Comparison of ENCODE assay signal across 12 mouse cellular contexts in the genomic region with DNA sequence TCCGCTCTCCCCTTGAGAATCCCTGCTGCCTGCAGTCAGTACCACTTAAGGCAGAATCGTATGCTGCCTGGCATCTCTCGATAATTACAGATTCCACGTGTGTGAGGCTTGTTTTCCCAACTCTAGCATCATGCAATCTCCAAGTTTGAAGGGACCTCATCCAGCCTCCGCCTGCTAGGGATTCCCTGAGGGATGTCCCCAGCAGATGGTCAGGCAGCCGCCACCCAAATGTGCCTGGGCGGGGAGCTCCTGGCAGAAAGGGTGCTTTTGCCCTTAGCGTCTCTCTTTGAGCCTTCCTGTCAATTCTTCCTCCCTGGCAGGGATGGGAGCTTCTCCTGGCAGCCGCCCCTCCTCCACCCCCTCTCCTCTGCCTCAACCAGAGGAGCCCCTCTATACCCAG. TPM values are rescaled to one million over a fixed set of nuclear protein-coding genes. Genes with fewer than 3 reads are reported as not detected.
DNase-seq lines count a peak whose midpoint lies in the region; ATAC-seq and TF ChIP-seq lines count a peak whose summit lies in the region.
"Had no signal": no experiment of that assay in that cellular context is flagged by ENCODE, and none has a peak within 500 bp of the region (broad histone marks: within the 10 kb centered on the region; RNA-seq: fewer than 3 reads in every experiment).

No protein-coding gene starts in this region.

- no peaks in the 10 kb centered on the region for H3K36me3 ChIP-seq in hindbrain, postnatal 0 days (ENCODE audit: insufficient read depth, low read length)
- H3K36me3 ChIP-seq in hindbrain, embryonic 14.5 days (replicated peaks; ENCODE audit: control insufficient read depth, insufficient read depth), result no peaks in the 10 kb centered on the region; the same call in 1 of the 2 replicates
- H3K36me3 ChIP-seq in forebrain, embryonic 15.5 days, result peaks cover 6% of the 10 kb centered on the region; the same call in 1 of the 2 replicates
- H3K36me3 ChIP-seq in liver, embryonic 12.5 days, result no peaks in the 10 kb centered on the region
- H3K36me3 ChIP-seq: heart, embryonic 15.5 days had no signal

- peaks cover 16% of the 10 kb centered on the region for H3K4me1 ChIP-seq in hindbrain, postnatal 0 days (ENCODE audit: insufficient read depth, low read length)
- peaks cover 34% of the 10 kb centered on the region for H3K4me1 ChIP-seq in hindbrain, embryonic 14.5 days (replicated peaks; ENCODE audit: control insufficient read depth, insufficient read depth, low read length)
- peaks cover 75% of the 10 kb centered on the region for H3K4me1 ChIP-seq in forebrain, embryonic 15.5 days
- H3K4me1 ChIP-seq in liver, embryonic 12.5 days, result 0 out of 2 replicates have a peak, but pooled peaks cover 4% of the 10 kb centered on the region

- no peaks in the 10 kb centered on the region for H3K9me3 ChIP-seq in hindbrain, postnatal 0 days (ENCODE audit: low read length)
- no peaks in the 10 kb centered on the region for H3K9me3 ChIP-seq in hindbrain, embryonic 14.5 days (ENCODE audit: control insufficient read depth, low read length)
- H3K9me3 ChIP-seq in forebrain, embryonic 15.5 days, result no peaks in the 10 kb centered on the region
- H3K9me3 ChIP-seq in liver, embryonic 12.5 days (replicated peaks), result no peaks in the 10 kb centered on the region
- H3K9me3 ChIP-seq: heart, embryonic 15.5 days had no signal

- no peak for DNase-seq in hindbrain, postnatal 0 days (ENCODE audit: low spot score)
- no peak for DNase-seq in hindbrain, embryonic 14.5 days (ENCODE audit: low spot score)
- peak; percentile 80 to 83 for DNase-seq in layer of hippocampus, postnatal 14 days (ENCODE audit: low spot score in 2 of 2)
- peak; percentile 75 to 80 for DNase-seq in right cerebral cortex, adult 2 months (ENCODE audit: low spot score in 2 of 2)
- no peak for DNase-seq in spleen, postnatal 14 days (ENCODE audit: low spot score in 2 of 2)
- no peak for DNase-seq in T-cell, adult 2 months (ENCODE audit: low spot score)
- DNase-seq: kidney, adult 18-20 months; lung, postnatal 10 days had no signal

- H3K4me3 ChIP-seq in hindbrain, postnatal 0 days (ENCODE audit: low read length), result no peak overlapping the region
- no peak overlapping the region for H3K4me3 ChIP-seq in hindbrain, embryonic 14.5 days (replicated peaks; ENCODE audit: low read length)
- no peak overlapping the region for H3K4me3 ChIP-seq in forebrain, embryonic 15.5 days
- no peak overlapping the region for H3K4me3 ChIP-seq in liver, embryonic 12.5 days
- H3K4me3 ChIP-seq: heart, embryonic 15.5 days had no signal

- no peak overlapping the region for H3K27ac ChIP-seq in hindbrain, postnatal 0 days
- no peak overlapping the region for H3K27ac ChIP-seq in hindbrain, embryonic 14.5 days
- peak overlapping the region; percentile 65 for H3K27ac ChIP-seq in forebrain, embryonic 15.5 days (replicated peaks)
- H3K27ac ChIP-seq in liver, embryonic 12.5 days, result no peak overlapping the region
- H3K27ac ChIP-seq: heart, embryonic 15.5 days had no signal

- no peak overlapping the region for H3K4me2 ChIP-seq in hindbrain, postnatal 0 days (ENCODE audit: low read depth, low read length)
- H3K4me2 ChIP-seq in hindbrain, embryonic 14.5 days (replicated peaks), result no peak overlapping the region
- no peak overlapping the region for H3K4me2 ChIP-seq in forebrain, embryonic 15.5 days (replicated peaks)
- no peak overlapping the region for H3K4me2 ChIP-seq in liver, embryonic 12.5 days
- H3K4me2 ChIP-seq: heart, embryonic 15.5 days had no signal

- no peaks in the 10 kb centered on the region for H3K27me3 ChIP-seq in hindbrain, postnatal 0 days (ENCODE audit: insufficient read depth, low read length)
- peaks cover 14% of the 10 kb centered on the region for H3K27me3 ChIP-seq in hindbrain, embryonic 14.5 days (ENCODE audit: control insufficient read depth, insufficient read depth, low read length)
- H3K27me3 ChIP-seq in forebrain, embryonic 15.5 days, result no peaks in the 10 kb centered on the region
- H3K27me3 ChIP-seq in liver, embryonic 12.5 days (replicated peaks), result peaks cover 80% of the 10 kb centered on the region

- TF ChIP-seq CTCF in hindbrain, postnatal 0 days (IDR thresholded peaks at IDR 0.05; ENCODE audit: low read depth), result no peak

- no peak; the same call in 1 of the 2 replicates for ATAC-seq in hindbrain, postnatal 0 days
- ATAC-seq in hindbrain, embryonic 14.5 days (ENCODE audit: low FRiP score), result no peak
- peak; percentile 55 for ATAC-seq in forebrain, embryonic 15.5 days (replicated peaks)
- ATAC-seq in liver, embryonic 12.5 days, result no peak

- WGBS in hindbrain, postnatal 0 days, result 34% methylated on average over 9 of the region's 9 CpGs
- WGBS in hindbrain, embryonic 14.5 days, result 37% methylated on average over 9 of the region's 9 CpGs
- 32% methylated on average over 9 of the region's 9 CpGs for WGBS in forebrain, embryonic 15.5 days
- 50% methylated on average over 9 of the region's 9 CpGs for WGBS in liver, embryonic 12.5 days (ENCODE audit: insufficient replicate concordance)

- peak overlapping the region; percentile 2; the same call in 1 of the 2 replicates for H3K9ac ChIP-seq in hindbrain, postnatal 0 days (replicated peaks; ENCODE audit: low read length)
- H3K9ac ChIP-seq in hindbrain, embryonic 14.5 days, result no peak overlapping the region
- H3K9ac ChIP-seq in forebrain, embryonic 15.5 days (replicated peaks), result peak overlapping the region; percentile 7; the same call in 1 of the 2 replicates
- no peak overlapping the region for H3K9ac ChIP-seq in liver, embryonic 12.5 days
- H3K9ac ChIP-seq: heart, embryonic 15.5 days had no signal

RNA-seq across cellular contexts. Expression of a gene that starts 22.4 kb away (rescaled TPM):
- total RNA-seq in hindbrain, postnatal 0 days (2014; rRNA removed), result 31.9 and 34.9 TPM in 2 replicates
- 8.3 and 8.7 TPM in 2 replicates for polyA plus RNA-seq in hindbrain, postnatal 0 days (2015; fragmentation: Nextera tagmentation; extraction: Ambion mirVana)
- polyA plus RNA-seq in hindbrain, embryonic 14.5 days (2014; fragmentation: Nextera tagmentation; extraction: Ambion mirVana), result 14.2 and 15.4 TPM in 2 replicates
- 22.5 and 26.0 TPM in 2 replicates for polyA plus RNA-seq in forebrain, embryonic 15.5 days (2015; fragmentation: Nextera tagmentation; extraction: Ambion mirVana)
- 10 to 100 TPM; 43.9 to 52.6 TPM for total RNA-seq in layer of hippocampus, postnatal 14 days (2021)
- polyA plus RNA-seq in liver, embryonic 12.5 days (2016; fragmentation: Nextera tagmentation; extraction: Ambion mirVana), result 13.6 and 13.8 TPM in 2 replicates

RNA-seq across cellular contexts. Expression of a gene that starts 29.6 kb away (rescaled TPM):
- 175 and 177 TPM in 2 replicates for total RNA-seq in hindbrain, postnatal 0 days (2014; rRNA removed)
- 113 and 127 TPM in 2 replicates for polyA plus RNA-seq in hindbrain, postnatal 0 days (2015; fragmentation: Nextera tagmentation; extraction: Ambion mirVana)
- polyA plus RNA-seq in hindbrain, embryonic 14.5 days (2014; fragmentation: Nextera tagmentation; extraction: Ambion mirVana), result 110 TPM in 2 replicates
- 243 and 249 TPM in 2 replicates for polyA plus RNA-seq in forebrain, embryonic 15.5 days (2015; fragmentation: Nextera tagmentation; extraction: Ambion mirVana)
- 100 to 1,000 TPM; 162 to 163 TPM for total RNA-seq in layer of hippocampus, postnatal 14 days (2021)
- polyA plus RNA-seq in liver, embryonic 12.5 days (2016; fragmentation: Nextera tagmentation; extraction: Ambion mirVana), result 0.05 TPM in 1 of 2 replicates, not detected in the other
- total RNA-seq: monocyte, adult 5-6 weeks had no signal

Comparison
In these comparisons a context has a peak if more than half of its experiments do, and no peak if none do; other contexts are left out.
1. H3K9ac ChIP-seq: peak in hindbrain, postnatal 0 days (single experiment) and forebrain, embryonic 15.5 days (single experiment); none in hindbrain, embryonic 14.5 days (single experiment) and liver, embryonic 12.5 days (single experiment).
2. DNase-seq: peak in layer of hippocampus, postnatal 14 days (2 of 2) and right cerebral cortex, adult 2 months (2 of 2); none in hindbrain, postnatal 0 days (single experiment), hindbrain, embryonic 14.5 days (single experiment), spleen, postnatal 14 days (0 of 2) and T-cell, adult 2 months (single experiment).
3. RNA of a gene that starts 29.6 kb away (polyA plus RNA-seq): 243 to 249 TPM in forebrain, embryonic 15.5 days, 113 to 127 TPM in hindbrain, postnatal 0 days and 110 TPM in hindbrain, embryonic 14.5 days; 0.05 TPM in liver, embryonic 12.5 days; every median in the first group is over 100 times any median in the second.